Mouse (Mus musculus) left cerebral cortex, adult 2 months (tissue): ENCODE results near the gene Vwa3b. TPM values are rescaled to one million over a fixed set of nuclear protein-coding genes. Genes with fewer than 3 reads are reported as not detected.

Experiments used
- DNase-seq, 2 experiments: peaks; one replicate each; pipeline ENCODE4 v3.0.0; 2021 to 2022; ENCODE audit warnings: low spot score in 2 of 2, mixed read lengths in 1 of 2; ENCODE audit errors: extremely low spot score in 1 of 2
- H3K27ac ChIP-seq: fragments of 200-600 bp; 2 replicates; pipeline ENCODE4 v1.8.1; 2022
- H3K4me3 ChIP-seq: fragments of 200-600 bp; 2 replicates; pipeline ENCODE4 v1.8.1; 2022
- CTCF ChIP-seq: fragments of 200-600 bp; IDR thresholded peaks from 2 replicates; pipeline ENCODE4 v1.8.1; 2022; ENCODE audit warnings: antibody characterized with exemption, mild to moderate bottlenecking, moderate library complexity
- intact Hi-C: fragments of 180-260 bp; cut with DNase I; formaldehyde crosslinking; loops from one replicate; pipeline ENCODE4 v1.15.1; 2025
- total RNA-seq, 2 experiments: library from RNA; stranded (reverse); gene quantifications; 2 replicates each; pipeline ENCODE4 v1.2.3; 2021

Vwa3b gene
- total RNA-seq, 2 experiments from 2014 or later: 0.59 to 1.1 TPM

DNA sequence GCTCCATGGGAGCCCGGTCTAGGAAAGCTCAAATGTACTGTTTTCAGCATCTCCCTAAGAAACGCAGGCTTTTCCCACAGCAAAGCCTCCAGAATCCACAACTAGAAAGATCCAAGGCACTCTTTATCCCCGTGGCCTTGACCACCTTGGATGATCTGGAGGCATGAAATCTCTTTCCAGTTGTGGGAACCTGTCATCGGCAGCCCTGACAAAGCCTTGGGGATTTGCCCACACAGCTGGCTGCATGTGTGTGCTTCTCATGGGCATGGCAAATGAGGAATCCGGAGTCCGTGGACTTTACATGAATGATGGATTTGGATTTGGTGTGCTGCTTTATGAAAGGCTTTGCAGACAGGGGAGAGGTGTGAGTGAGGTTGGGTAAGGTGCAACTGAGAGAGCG lies 141.5 kb downstream of the Vwa3b start:
- Histone ChIP-seq H3K27ac (no peak overlapping the region), H3K4me3 (no peak overlapping the region)
- no peak for TF ChIP-seq CTCF
- DNase-seq: no peak
- intact Hi-C loops: no loop called here

DNA sequence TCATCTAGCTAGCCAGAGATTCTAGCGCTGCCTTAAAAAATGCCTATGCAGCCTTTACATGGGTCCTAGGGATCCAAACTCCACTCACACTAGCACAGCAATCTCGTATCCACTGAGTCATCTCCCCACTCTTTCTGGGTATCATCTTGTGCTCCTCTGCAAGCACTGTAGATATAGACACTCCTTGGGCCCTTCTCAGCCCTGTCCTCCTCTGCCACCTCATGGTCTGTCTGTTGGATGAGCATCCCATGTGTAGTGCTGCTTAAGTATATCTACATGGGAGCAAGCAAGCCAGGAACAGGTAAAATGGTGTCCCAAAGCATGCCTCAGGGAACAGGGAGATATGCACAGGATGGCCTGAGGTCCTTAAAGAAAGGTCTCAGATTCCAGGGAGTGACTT lies 151.5 kb downstream of the Vwa3b start:
- no peak overlapping the region for H3K27ac ChIP-seq
- peak; percentile 29; the same call in 1 of the 2 replicates for TF ChIP-seq CTCF
- no peak overlapping the region for H3K4me3 ChIP-seq
- intact Hi-C loops: loop anchor here (5.0 kb wide), 1 partner anchor 396 kb away; no protein-coding TSS in a partner anchor
- no peak for DNase-seq

DNA sequence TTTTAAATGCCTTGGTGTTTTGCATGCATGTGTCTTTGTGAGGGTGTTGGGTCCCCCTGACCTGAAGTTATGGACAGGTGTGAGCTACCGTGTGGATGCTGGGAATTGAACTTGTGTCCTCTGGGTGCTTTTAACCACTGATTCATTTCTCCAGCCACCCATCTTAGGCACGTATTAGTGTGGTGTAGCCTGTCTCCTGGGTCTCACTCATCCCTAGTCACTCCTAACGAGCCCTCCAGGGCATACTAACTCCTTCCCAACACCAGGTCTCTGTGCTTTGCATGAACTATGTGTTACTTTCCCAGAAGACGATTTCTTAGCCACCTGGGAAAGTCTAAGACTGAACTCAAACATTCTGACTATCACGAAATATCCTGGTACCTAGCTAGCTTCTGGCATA lies 153.5 kb downstream of the Vwa3b start:
- DNase-seq: no peak
- Histone ChIP-seq H3K4me3 (no peak overlapping the region), H3K27ac (no peak overlapping the region)
- intact Hi-C loops: loop anchor here (5.0 kb wide), 1 partner anchor 398 kb away; no protein-coding TSS in a partner anchor
- no peak for TF ChIP-seq CTCF

DNA sequence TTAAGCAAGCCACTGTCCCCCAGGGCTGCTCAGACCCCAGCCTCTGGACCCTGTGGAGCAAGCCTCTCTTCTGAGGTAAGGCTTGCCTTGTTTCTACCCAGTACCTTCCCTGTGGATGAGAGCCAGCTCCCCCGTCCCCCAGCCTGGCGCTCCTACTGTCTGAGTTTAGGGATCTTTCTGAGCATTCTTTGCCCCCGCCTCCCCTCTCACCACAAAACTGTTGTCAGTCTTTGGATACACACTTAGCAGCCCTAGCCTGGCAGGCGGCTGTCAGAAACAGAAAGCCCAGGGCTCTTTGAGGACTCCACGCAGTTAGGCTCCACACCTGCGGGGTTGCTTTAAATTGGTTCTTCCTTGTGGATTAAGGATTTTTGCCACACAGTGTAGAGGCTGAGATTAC lies 160.7 kb downstream of the Vwa3b start:
- Histone ChIP-seq H3K27ac (no peak overlapping the region), H3K4me3 (no peak overlapping the region)
- intact Hi-C loops: no loop called here
- TF ChIP-seq CTCF: no peak
- no peak for DNase-seq

DNA sequence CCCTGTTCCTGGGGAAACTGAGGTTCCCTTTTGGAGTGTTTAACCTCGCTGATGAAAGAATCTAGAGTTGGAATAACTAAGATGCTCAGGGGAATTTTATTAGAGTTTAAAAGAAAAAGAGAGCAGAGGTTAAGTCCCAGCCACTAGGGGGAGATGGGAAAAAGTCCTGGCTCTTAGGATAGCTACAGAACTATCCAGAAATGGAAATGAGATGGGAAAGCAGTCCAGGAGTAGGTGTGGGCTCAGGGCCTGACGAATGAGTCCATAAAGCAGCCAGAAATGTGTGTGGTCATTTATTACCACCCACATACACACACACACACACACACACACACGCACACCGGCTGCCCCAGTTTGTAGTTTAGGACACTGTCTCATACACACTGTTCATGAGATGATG lies 168.2 kb downstream of the Vwa3b start:
- TF ChIP-seq CTCF: peak; percentile 61
- Histone ChIP-seq H3K27ac (no peak overlapping the region), H3K4me3 (no peak overlapping the region)
- no peak for DNase-seq
- intact Hi-C loops: loop anchor here (2.0 to 5.0 kb wide), 2 partner anchors 56 to 412 kb away; no protein-coding TSS in a partner anchor

DNA sequence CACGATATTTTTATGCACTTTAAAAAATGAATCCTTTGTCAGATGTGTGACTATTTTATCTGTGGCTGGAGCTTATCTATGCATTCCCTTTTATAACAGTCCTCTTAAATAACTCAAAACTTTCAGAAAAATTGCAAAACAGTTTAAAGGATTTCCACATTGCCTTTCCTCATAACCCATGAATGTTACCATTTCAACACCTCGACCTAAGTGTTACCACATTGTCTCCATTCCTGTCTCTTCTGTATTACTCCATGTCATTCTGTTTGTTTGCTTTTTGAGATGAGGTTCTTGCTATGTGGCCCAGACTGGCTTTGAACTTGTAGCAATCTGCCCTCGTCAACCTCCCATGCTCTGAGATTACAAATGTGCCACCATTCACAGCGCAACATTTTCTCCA lies 175.0 kb downstream of the Vwa3b start:
- no peak overlapping the region for H3K4me3 ChIP-seq
- H3K27ac ChIP-seq: no peak overlapping the region
- intact Hi-C loops: no loop called here
- DNase-seq: no peak
- TF ChIP-seq CTCF: no peak

DNA sequence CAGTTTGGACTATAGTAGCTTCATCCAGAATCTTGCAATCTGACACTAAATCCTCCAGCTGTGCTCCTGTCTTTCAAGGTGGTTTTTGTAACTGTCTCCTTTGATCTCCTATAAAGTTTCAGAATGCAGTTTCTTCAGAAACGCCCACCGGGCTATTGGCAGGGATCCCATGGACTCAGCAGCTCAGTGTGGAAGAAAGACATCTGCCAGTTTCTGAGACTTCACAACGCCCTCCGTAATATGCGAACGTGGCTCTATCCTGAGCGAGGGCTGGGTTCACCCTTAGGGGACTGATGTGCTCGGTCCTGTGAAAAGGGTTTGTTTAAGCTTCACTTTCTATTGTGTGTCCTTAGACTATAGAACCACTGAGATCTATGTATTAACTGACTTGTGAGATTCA lies 181.3 kb downstream of the Vwa3b start:
- TF ChIP-seq CTCF: no peak
- intact Hi-C loops: no loop called here
- DNase-seq: no peak
- Histone ChIP-seq H3K27ac (no peak overlapping the region), H3K4me3 (no peak overlapping the region)

DNA sequence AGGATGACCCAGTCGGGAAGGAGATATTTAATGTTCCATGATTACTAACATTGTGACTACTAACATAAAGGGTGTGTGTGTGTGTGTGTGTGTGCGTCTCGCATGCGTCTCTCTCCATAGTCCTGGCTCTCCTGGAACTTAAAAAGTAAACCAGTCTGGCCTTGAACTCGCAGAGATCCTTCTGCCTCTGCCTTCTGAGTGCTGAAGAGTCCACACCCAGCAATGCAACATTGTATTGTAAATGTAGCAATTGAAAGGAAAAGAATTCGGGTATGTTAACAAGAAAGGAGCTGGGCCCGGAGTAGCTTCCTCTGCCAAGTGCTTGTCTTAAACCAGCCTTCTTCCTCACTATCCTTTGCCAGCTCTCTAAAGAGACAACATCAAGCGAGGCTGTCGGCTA lies 186.0 kb downstream of the Vwa3b start:
- no peak overlapping the region for H3K27ac ChIP-seq
- no peak for TF ChIP-seq CTCF
- no peak overlapping the region for H3K4me3 ChIP-seq
- intact Hi-C loops: no loop called here
- no peak for DNase-seq

DNA sequence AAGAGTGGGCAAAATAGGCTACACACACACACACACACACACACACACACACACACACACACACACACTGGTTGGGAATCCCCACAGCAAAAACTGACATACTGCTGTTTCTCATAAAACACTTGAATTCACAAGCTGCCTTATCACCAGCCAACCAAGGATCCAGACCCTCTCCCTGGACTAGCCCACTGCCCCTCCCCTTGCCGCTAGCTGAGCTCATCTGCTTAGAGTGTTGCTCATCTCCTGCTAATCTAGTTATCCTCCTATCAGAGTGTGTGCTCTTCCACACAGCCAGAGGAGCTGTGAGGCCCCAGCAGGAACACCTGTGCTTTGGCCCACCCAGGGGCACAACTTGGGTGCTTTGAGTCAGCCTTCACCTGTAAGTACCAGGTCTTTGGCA lies 187.7 kb downstream of the Vwa3b start, which contains the start of gene Cnga3:
TSS of gene Cnga3 (plus strand) at position 291 of the 400 bp plus-strand sequence.
- intact Hi-C loops: no loop called here
- Histone ChIP-seq H3K4me3 (no peak within 1 kb of the TSS), H3K27ac (no peak within 1 kb of the TSS)
- DNase-seq: no peak
- TF ChIP-seq CTCF: no peak

DNA sequence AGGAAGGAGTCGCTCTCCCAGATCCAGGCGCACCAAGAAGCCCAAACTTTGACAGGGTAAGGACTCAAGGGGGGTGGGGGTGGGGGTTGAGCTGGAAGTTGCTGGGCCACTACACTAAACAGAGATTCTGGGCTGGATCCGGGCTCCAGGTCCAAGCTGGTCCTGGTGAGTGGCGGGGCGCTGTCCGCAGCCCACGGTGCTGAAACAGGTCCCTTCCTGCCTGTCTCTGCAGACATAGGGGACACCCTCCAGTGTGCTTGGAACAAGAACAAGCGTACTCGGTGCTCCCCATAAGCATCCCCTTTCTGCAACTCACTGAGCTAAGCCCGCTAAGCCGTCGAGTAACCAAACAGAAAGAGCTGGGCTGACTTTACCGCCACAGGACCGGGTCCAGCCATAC lies 192.0 kb downstream of the Vwa3b start:
- no peak for TF ChIP-seq CTCF
- intact Hi-C loops: no loop called here
- no peak for DNase-seq
- no peak overlapping the region for H3K4me3 ChIP-seq
- no peak overlapping the region for H3K27ac ChIP-seq

DNA sequence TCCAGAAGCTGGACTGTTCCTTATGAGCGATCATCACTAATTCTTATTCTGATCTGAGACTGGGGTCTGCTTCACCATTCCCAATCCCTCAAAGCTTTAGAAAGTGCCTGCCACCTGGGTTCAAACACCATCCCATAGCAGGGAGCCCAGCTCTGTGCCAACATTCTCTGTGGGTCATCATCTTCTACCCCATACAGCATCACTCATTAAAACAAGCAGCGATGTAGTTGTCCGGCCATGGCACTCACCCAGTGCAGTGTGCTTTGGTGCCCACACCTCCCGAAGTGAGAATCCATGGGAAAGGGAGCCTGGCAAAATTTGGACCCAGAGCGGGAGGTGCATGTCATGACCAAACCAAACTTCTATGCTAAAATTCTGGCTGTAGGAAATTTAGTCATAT lies 193.2 kb downstream of the Vwa3b start:
- TF ChIP-seq CTCF: no peak
- no peak overlapping the region for H3K4me3 ChIP-seq

DNA sequence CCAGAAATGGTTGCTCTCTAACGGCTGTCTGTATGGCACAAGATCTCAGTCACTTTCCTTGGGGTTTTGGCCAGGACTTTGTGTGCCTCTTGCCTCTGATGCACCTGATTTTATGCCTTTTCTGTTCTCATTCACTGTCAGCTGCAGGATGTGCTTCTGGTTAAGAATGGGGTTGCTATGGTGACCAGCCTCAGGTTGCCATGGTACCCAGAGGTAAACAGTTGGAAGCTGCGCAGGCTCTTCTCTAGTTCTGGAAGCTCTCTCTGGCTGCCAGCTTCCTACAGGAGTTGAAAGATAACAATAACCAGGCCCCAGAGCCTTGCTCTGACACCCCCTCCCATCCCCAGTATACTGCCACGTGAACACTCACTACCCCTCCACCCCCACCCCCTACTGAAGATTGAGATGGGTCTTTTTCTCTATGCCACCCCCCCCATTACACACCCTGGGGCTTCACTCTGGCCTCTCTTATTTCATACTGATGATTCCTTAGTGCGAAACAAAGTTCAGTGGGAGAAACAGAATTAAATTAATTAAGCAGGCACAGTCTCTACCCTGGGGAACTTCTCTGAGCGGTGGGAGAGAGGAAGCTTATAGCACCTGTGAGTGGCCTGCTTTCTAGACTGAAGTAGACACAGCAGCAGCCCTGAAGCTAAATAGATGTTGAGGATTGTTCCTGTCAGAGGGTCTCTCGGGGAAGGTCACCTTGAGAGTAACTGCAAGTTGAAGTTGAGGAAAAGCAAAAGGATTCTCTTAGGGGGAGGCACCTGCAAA lies 193.9 kb downstream of the Vwa3b start:
- DNase-seq: peak; percentile 75 to 84
- intact Hi-C loops: no loop called here
- TF ChIP-seq CTCF: no peak
- Histone ChIP-seq H3K27ac (peak overlapping the region; percentile 32; the same call in 1 of the 2 replicates), H3K4me3 (no peak overlapping the region)

More for the DNA sequence above, 193.2 kb downstream of the Vwa3b start:
- no peak for DNase-seq
- intact Hi-C loops: no loop called here
- peak overlapping the region; percentile 30; the same call in 1 of the 2 replicates for H3K27ac ChIP-seq

DNA sequence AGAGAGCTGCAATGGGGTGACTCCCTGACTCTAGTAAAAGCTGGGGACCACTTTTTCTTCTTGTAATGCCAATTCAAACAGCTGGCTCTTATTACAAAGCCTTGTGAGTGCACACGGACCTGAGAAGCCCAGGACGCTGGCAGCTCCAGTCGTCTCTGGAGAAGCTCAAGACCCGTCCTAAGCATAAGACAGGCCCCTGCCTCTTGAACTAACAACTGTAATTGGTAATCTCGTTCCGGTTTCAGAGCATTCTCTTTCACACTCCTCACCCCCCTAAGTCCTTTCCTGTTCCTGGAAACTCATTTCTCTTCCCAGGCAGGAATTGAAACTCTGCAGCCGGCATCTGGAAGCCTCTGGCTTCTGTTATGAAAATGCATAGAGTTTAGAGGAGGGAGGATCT lies 195.6 kb downstream of the Vwa3b start:
- no peak for DNase-seq
- TF ChIP-seq CTCF: no peak
- no peak overlapping the region for H3K4me3 ChIP-seq

More for the DNA sequence above, 195.6 kb downstream of the Vwa3b start:
- intact Hi-C loops: no loop called here
- no peak overlapping the region for H3K27ac ChIP-seq
